Mouse (Mus musculus): ENCODE measurements around the gene Golga4. TPM values are rescaled to one million over a fixed set of nuclear protein-coding genes. Genes with fewer than 3 reads are reported as not detected.

Gene Golga4
- polyA plus RNA-seq, 1 experiment = 19.4 TPM

GRCm38 (mm10) chr9:118608556-118608955 lies 102.5 kb downstream of the Golga4 start:
- H3K27me3 ChIP-seq (ENCODE audit: control insufficient read depth, insufficient read depth, low read length) = peaks cover 7% of the 10 kb centered on the region; the same call in 1 of the 2 replicates
- WGBS = 88% methylated on average over 4 of the region's 4 CpGs
- no peak for DNase-seq
- peaks cover 24% of the 10 kb centered on the region for H3K4me1 ChIP-seq (replicated peaks; ENCODE audit: control insufficient read depth, insufficient read depth, low read length)
- no peak overlapping the region for H3K4me3 ChIP-seq (ENCODE audit: control insufficient read depth, insufficient read depth, low read length)
- TF ChIP-seq CTCF (IDR thresholded peaks at IDR 0.05; ENCODE audit: borderline replicate concordance, control insufficient read depth, extremely low read depth, insufficient read depth, low read length, poor library complexity) = no peak
- no peak for TF ChIP-seq POLR2A (IDR thresholded peaks at IDR 0.05; ENCODE audit: control insufficient read depth, extremely low read depth, insufficient read depth, low read length, poor library complexity)
- H3K27ac ChIP-seq (ENCODE audit: control insufficient read depth, insufficient read depth, low read length) = no peak overlapping the region
- no peaks in the 10 kb centered on the region for H3K36me3 ChIP-seq (ENCODE audit: control insufficient read depth, insufficient read depth, low read length)

- H3K27ac ChIP-seq (ENCODE audit: control insufficient read depth, insufficient read depth, low read length) = no peak overlapping the region
- WGBS = 48% methylated on average over 10 of the region's 10 CpGs
- no peaks in the 10 kb centered on the region for H3K36me3 ChIP-seq (ENCODE audit: control insufficient read depth, insufficient read depth, low read length)
- peaks cover 24% of the 10 kb centered on the region for H3K4me1 ChIP-seq (replicated peaks; ENCODE audit: control insufficient read depth, insufficient read depth, low read length)
- peaks cover 7% of the 10 kb centered on the region; the same call in 1 of the 2 replicates for H3K27me3 ChIP-seq (ENCODE audit: control insufficient read depth, insufficient read depth, low read length)
- no peak overlapping the region for H3K4me3 ChIP-seq (ENCODE audit: control insufficient read depth, insufficient read depth, low read length)
- no peak for TF ChIP-seq POLR2A (IDR thresholded peaks at IDR 0.05; ENCODE audit: control insufficient read depth, extremely low read depth, insufficient read depth, low read length, poor library complexity)
- TF ChIP-seq CTCF (IDR thresholded peaks at IDR 0.05; ENCODE audit: borderline replicate concordance, control insufficient read depth, extremely low read depth, insufficient read depth, low read length, poor library complexity) = no peak
- peak; percentile 39 for DNase-seq
Observed at GRCm38 (mm10) chr9:118610060-118610459, 104.0 kb downstream of the Golga4 start.

- Histone ChIP-seq H3K36me3 (ENCODE audit: control insufficient read depth, insufficient read depth, low read length) (no peaks in the 10 kb centered on the region), H3K27me3 (ENCODE audit: control insufficient read depth, insufficient read depth, low read length) (peaks cover 7% of the 10 kb centered on the region; the same call in 1 of the 2 replicates), H3K4me1 (replicated peaks; ENCODE audit: control insufficient read depth, insufficient read depth, low read length) (peaks cover 24% of the 10 kb centered on the region), H3K27ac (ENCODE audit: control insufficient read depth, insufficient read depth, low read length) (no peak overlapping the region), H3K4me3 (ENCODE audit: control insufficient read depth, insufficient read depth, low read length) (no peak overlapping the region)
- 18% methylated on average over 14 of the region's 14 CpGs for WGBS
- DNase-seq = no peak
- TF ChIP-seq CTCF (IDR thresholded peaks at IDR 0.05; ENCODE audit: borderline replicate concordance, control insufficient read depth, extremely low read depth, insufficient read depth, low read length, poor library complexity) (no peak), POLR2A (IDR thresholded peaks at IDR 0.05; ENCODE audit: control insufficient read depth, extremely low read depth, insufficient read depth, low read length, poor library complexity) (no peak)
Observed at GRCm38 (mm10) chr9:118611111-118611541, 105.1 kb downstream of the Golga4 start.

- H3K4me3 ChIP-seq (ENCODE audit: control insufficient read depth, insufficient read depth, low read length) = peak overlapping the region; percentile 33
- no peaks in the 10 kb centered on the region for H3K36me3 ChIP-seq (ENCODE audit: control insufficient read depth, insufficient read depth, low read length)
- peak; percentile 33 for DNase-seq
- H3K27me3 ChIP-seq (ENCODE audit: control insufficient read depth, insufficient read depth, low read length) = peaks cover 5% of the 10 kb centered on the region; the same call in 1 of the 2 replicates
- 18% methylated on average over 20 of the region's 20 CpGs for WGBS
- TF ChIP-seq POLR2A (IDR thresholded peaks at IDR 0.05; ENCODE audit: control insufficient read depth, extremely low read depth, insufficient read depth, low read length, poor library complexity) (no peak), CTCF (IDR thresholded peaks at IDR 0.05; ENCODE audit: borderline replicate concordance, control insufficient read depth, extremely low read depth, insufficient read depth, low read length, poor library complexity) (no peak)
- peaks cover 22% of the 10 kb centered on the region for H3K4me1 ChIP-seq (replicated peaks; ENCODE audit: control insufficient read depth, insufficient read depth, low read length)
- no peak overlapping the region; the same call in 1 of the 2 replicates for H3K27ac ChIP-seq (ENCODE audit: control insufficient read depth, insufficient read depth, low read length)
Observed at GRCm38 (mm10) chr9:118611958-118612581, 106.0 kb downstream of the Golga4 start.

GRCm38 (mm10) chr9:118617237-118617636 lies 111.2 kb downstream of the Golga4 start:
- WGBS = 28% methylated on average over 5 of the region's 5 CpGs
- H3K27me3 ChIP-seq (ENCODE audit: control insufficient read depth, insufficient read depth, low read length) = no peaks in the 10 kb centered on the region
- no peak for TF ChIP-seq POLR2A (IDR thresholded peaks at IDR 0.05; ENCODE audit: control insufficient read depth, extremely low read depth, insufficient read depth, low read length, poor library complexity)
- no peak for TF ChIP-seq CTCF (IDR thresholded peaks at IDR 0.05; ENCODE audit: borderline replicate concordance, control insufficient read depth, extremely low read depth, insufficient read depth, low read length, poor library complexity)
- no peak overlapping the region for H3K27ac ChIP-seq (ENCODE audit: control insufficient read depth, insufficient read depth, low read length)
- H3K36me3 ChIP-seq (ENCODE audit: control insufficient read depth, insufficient read depth, low read length) = no peaks in the 10 kb centered on the region
- DNase-seq = no peak
- peaks cover 19% of the 10 kb centered on the region for H3K4me1 ChIP-seq (replicated peaks; ENCODE audit: control insufficient read depth, insufficient read depth, low read length)
- H3K4me3 ChIP-seq (ENCODE audit: control insufficient read depth, insufficient read depth, low read length) = no peak overlapping the region

GRCm38 (mm10) chr9:118618732-118619250 lies 112.7 kb downstream of the Golga4 start:
- H3K4me3 ChIP-seq (ENCODE audit: control insufficient read depth, insufficient read depth, low read length) = no peak overlapping the region
- 63% methylated on average over 3 of the region's 3 CpGs for WGBS
- H3K27ac ChIP-seq (ENCODE audit: control insufficient read depth, insufficient read depth, low read length) = no peak overlapping the region
- TF ChIP-seq POLR2A (IDR thresholded peaks at IDR 0.05; ENCODE audit: control insufficient read depth, extremely low read depth, insufficient read depth, low read length, poor library complexity) = no peak
- no peak for TF ChIP-seq CTCF (IDR thresholded peaks at IDR 0.05; ENCODE audit: borderline replicate concordance, control insufficient read depth, extremely low read depth, insufficient read depth, low read length, poor library complexity)
- no peaks in the 10 kb centered on the region for H3K36me3 ChIP-seq (ENCODE audit: control insufficient read depth, insufficient read depth, low read length)
- H3K27me3 ChIP-seq (ENCODE audit: control insufficient read depth, insufficient read depth, low read length) = no peaks in the 10 kb centered on the region
- no peak for DNase-seq
- peaks cover 15% of the 10 kb centered on the region for H3K4me1 ChIP-seq (replicated peaks; ENCODE audit: control insufficient read depth, insufficient read depth, low read length)
